ENCODE assay signal across 8 mouse cellular contexts in genomic region chr13:42867026-42867425, GRCm38 (mm10).
DNase-seq lines count a peak whose midpoint lies in the region; ATAC-seq and TF ChIP-seq lines count a peak whose summit lies in the region.

No protein-coding gene starts in this region.

- 19% methylated on average over 6 of the region's 6 CpGs for WGBS in heart, embryonic 16.5 days
- WGBS in liver, embryonic 15.5 days (ENCODE audit: insufficient replicate concordance) = 19% methylated on average over 6 of the region's 6 CpGs
- WGBS in stomach, postnatal 0 days = 26% methylated on average over 6 of the region's 6 CpGs

- no peaks in the 10 kb centered on the region for H3K36me3 ChIP-seq in heart, embryonic 16.5 days (ENCODE audit: control insufficient read depth, insufficient read depth)
- no peaks in the 10 kb centered on the region for H3K36me3 ChIP-seq in liver, embryonic 15.5 days (replicated peaks)
- no peaks in the 10 kb centered on the region for H3K36me3 ChIP-seq in stomach, postnatal 0 days (ENCODE audit: control insufficient read depth, insufficient read depth, low read length)

- H3K27me3 ChIP-seq in heart, embryonic 16.5 days (ENCODE audit: control insufficient read depth, insufficient read depth, low read length) = no peaks in the 10 kb centered on the region
- no peaks in the 10 kb centered on the region for H3K27me3 ChIP-seq in liver, embryonic 15.5 days
- no peaks in the 10 kb centered on the region for H3K27me3 ChIP-seq in stomach, postnatal 0 days (ENCODE audit: control insufficient read depth, insufficient read depth, low read length)

- DNase-seq in cerebellum, postnatal 25 days = peak; percentile 30 to 37
- DNase-seq in cerebellum, postnatal 4 days (ENCODE audit: low spot score in 2 of 2) = no peak
- DNase-seq in stomach, postnatal 0 days (ENCODE audit: low spot score) = no peak
- DNase-seq in thymus, adult 18-20 months = no peak
- DNase-seq in left cerebral cortex, adult 9 months (ENCODE audit: low spot score in 2 of 2) = no peak

- H3K9ac ChIP-seq in heart, embryonic 16.5 days (ENCODE audit: low read length) = peak overlapping the region; percentile 80
- no peak overlapping the region for H3K9ac ChIP-seq in liver, embryonic 15.5 days
- H3K9ac ChIP-seq in stomach, postnatal 0 days (ENCODE audit: low read length) = no peak overlapping the region; the same call in 1 of the 2 replicates

- peaks cover 8% of the 10 kb centered on the region; the same call in 1 of the 2 replicates for H3K4me1 ChIP-seq in brown adipose tissue, adult 24 weeks (ENCODE audit: control insufficient read depth, insufficient read depth, insufficient read length, low read length)
- peaks cover 5% of the 10 kb centered on the region; the same call in 1 of the 2 replicates for H3K4me1 ChIP-seq in heart, embryonic 16.5 days (ENCODE audit: control insufficient read depth, insufficient read depth, low read length)
- no peaks in the 10 kb centered on the region for H3K4me1 ChIP-seq in liver, embryonic 15.5 days (replicated peaks)
- H3K4me1 ChIP-seq in stomach, postnatal 0 days (replicated peaks; ENCODE audit: control insufficient read depth, insufficient read depth) = no peaks in the 10 kb centered on the region

- H3K4me2 ChIP-seq in heart, embryonic 16.5 days (ENCODE audit: low read depth, low read length) = peak overlapping the region; percentile 97
- H3K4me2 ChIP-seq in liver, embryonic 15.5 days = peak overlapping the region; percentile 52
- H3K4me2 ChIP-seq in stomach, postnatal 0 days (replicated peaks; ENCODE audit: low read depth) = peak overlapping the region; percentile 70

- TF ChIP-seq CTCF in stomach, postnatal 0 days (IDR thresholded peaks at IDR 0.05; ENCODE audit: low read depth) = no peak

- no peaks in the 10 kb centered on the region for H3K9me3 ChIP-seq in heart, embryonic 16.5 days (replicated peaks; ENCODE audit: control insufficient read depth, low read length)
- no peaks in the 10 kb centered on the region for H3K9me3 ChIP-seq in liver, embryonic 15.5 days (replicated peaks)
- H3K9me3 ChIP-seq in stomach, postnatal 0 days (ENCODE audit: control insufficient read depth, low read length) = no peaks in the 10 kb centered on the region

- no peak for ATAC-seq in heart, embryonic 16.5 days (replicated peaks; ENCODE audit: extremely low read depth, insufficient read depth, low FRiP score)
- ATAC-seq in liver, embryonic 15.5 days (ENCODE audit: insufficient read depth) = no peak
- ATAC-seq in stomach, postnatal 0 days (ENCODE audit: low FRiP score, low TSS enrichment) = no peak

- TF ChIP-seq EP300 in stomach, postnatal 0 days (optimal IDR thresholded peaks at IDR 0.05) = no peak

- H3K4me3 ChIP-seq in brown adipose tissue, adult 24 weeks (ENCODE audit: insufficient read depth, low read depth, low read length) = peak overlapping the region; percentile 80
- peak overlapping the region; percentile 72 for H3K4me3 ChIP-seq in heart, embryonic 16.5 days (ENCODE audit: low read length)
- H3K4me3 ChIP-seq in liver, embryonic 15.5 days (replicated peaks) = no peak overlapping the region
- peak overlapping the region; percentile 55 for H3K4me3 ChIP-seq in stomach, postnatal 0 days (ENCODE audit: low read depth, low read length)

- H3K27ac ChIP-seq in brown adipose tissue, adult 24 weeks (replicated peaks; ENCODE audit: low read depth, low read length) = 0 out of 2 replicates have a peak overlapping the region, but pooled peaks have one; percentile 75
- H3K27ac ChIP-seq in heart, embryonic 16.5 days (ENCODE audit: low read length) = no peak overlapping the region
- no peak overlapping the region for H3K27ac ChIP-seq in liver, embryonic 15.5 days (replicated peaks)
- H3K27ac ChIP-seq in stomach, postnatal 0 days (replicated peaks) = no peak overlapping the region

Comparison
In these comparisons a context has a peak if more than half of its experiments do, and no peak if none do; other contexts are left out.
1. DNase-seq: peak in cerebellum, postnatal 25 days (2 of 2); none in cerebellum, postnatal 4 days (0 of 2), stomach, postnatal 0 days (single experiment), thymus, adult 18-20 months (0 of 2) and left cerebral cortex, adult 9 months (0 of 2).
2. Peak in every context shown above with its lines, with median percentiles within 50 percentile points of each other: H3K4me2 ChIP-seq.